Mouse (Mus musculus) stomach, embryonic 15.5 days (tissue): Measurements from ENCODE around the gene Vmn1r91. TPM values are rescaled to one million over a fixed set of nuclear protein-coding genes. Genes with fewer than 3 reads are reported as not detected.
"Not testable (repeated sequence)": the region's sequence is repeated elsewhere in the genome, so short reads cannot be mapped to it uniquely, and the experiment has no call there.

Source experiments
- ATAC-seq: fragments of 200-750 bp; cut with Nextera tagmentation; 2 replicates; pipeline ENCODE4 v1.8.0; 2017; ENCODE audit warnings: low read depth, moderate number of reproducible peaks, moderate TSS enrichment; ENCODE audit not compliant: insufficient read depth, low FRiP score
- H3K27ac ChIP-seq: fragments of 300-500 bp; sonication (generic); 2 replicates; pipeline ENCODE4 v1.5.1; 2015; ENCODE audit warnings: mild to moderate bottlenecking, inconsistent platforms
- H3K27me3 ChIP-seq: fragments of 300-500 bp; sonication (generic); replicated peaks from 2 replicates; pipeline ENCODE4 v1.6.1; 2015; ENCODE audit warnings: inconsistent platforms
- H3K36me3 ChIP-seq: fragments of 300-500 bp; sonication (generic); 2 replicates; pipeline ENCODE4 v1.6.1; 2015; ENCODE audit warnings: inconsistent platforms
- H3K4me1 ChIP-seq: fragments of 300-500 bp; sonication (generic); 2 replicates; pipeline ENCODE4 v1.6.1; 2015; ENCODE audit warnings: inconsistent platforms
- H3K4me2 ChIP-seq: fragments of 300-500 bp; sonication (generic); 2 replicates; pipeline ENCODE4 v1.6.1; 2015; ENCODE audit warnings: mild to moderate bottlenecking, inconsistent platforms
- H3K4me3 ChIP-seq: fragments of 300-500 bp; sonication (generic); replicated peaks from 2 replicates; pipeline ENCODE4 v1.5.1; 2015; ENCODE audit warnings: inconsistent platforms
- H3K9ac ChIP-seq: fragments of 300-500 bp; sonication (generic); 2 replicates; pipeline ENCODE4 v1.6.1; 2015; ENCODE audit warnings: inconsistent platforms
- H3K9me3 ChIP-seq: fragments of 300-500 bp; sonication (generic); 2 replicates; pipeline ENCODE4 v1.6.1; 2016; ENCODE audit warnings: inconsistent platforms
- WGBS: fragments of 180-500 bp; shearing (Covaris S2); methylation state at CpG from one replicate; pipeline ENCODE4 v1.1.7; 2015; 5-methylcytosine and 5-hydroxymethylcytosine counted together
- polyA plus RNA-seq: library from polyadenylated mRNA; unstranded; fragments of >200 nt; fragmentation: Nextera tagmentation; extraction: Ambion mirVana; gene quantifications from 2 replicates; pipeline ENCODE4 v1.2.1, GENCODE M21; 2015

The Vmn1r91 gene
- not detected in 2 replicates for polyA plus RNA-seq

DNA sequence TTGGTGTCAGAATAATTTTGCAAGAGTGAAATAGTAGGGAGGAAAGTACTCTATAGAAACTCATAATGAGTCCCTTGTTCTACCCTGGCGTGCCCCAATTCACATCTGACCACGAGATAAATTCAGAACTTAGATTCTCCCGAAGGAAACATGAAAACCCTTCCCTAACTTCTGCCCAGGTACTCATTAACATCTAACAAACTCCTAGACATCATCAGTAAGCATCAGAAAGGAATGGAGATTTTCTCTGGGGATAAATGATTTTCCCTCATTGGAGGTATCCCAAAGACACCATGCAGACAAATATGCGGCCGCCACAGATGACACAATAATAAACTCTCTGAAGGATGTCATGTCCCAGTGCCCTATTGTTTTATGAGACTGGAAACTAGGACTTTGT lies at the start of gene Vmn1r91:
Gene Vmn1r91 (plus strand): TSS at position 301 of the 400 bp plus-strand sequence.
- not testable (repeated sequence) for H3K27me3 ChIP-seq, H3K36me3 ChIP-seq, H3K9me3 ChIP-seq, H3K4me2 ChIP-seq, H3K4me3 ChIP-seq, ATAC-seq, H3K4me1 ChIP-seq, H3K9ac ChIP-seq, H3K27ac ChIP-seq
- 80% methylated on average over 5 of the region's 5 CpGs for WGBS

DNA sequence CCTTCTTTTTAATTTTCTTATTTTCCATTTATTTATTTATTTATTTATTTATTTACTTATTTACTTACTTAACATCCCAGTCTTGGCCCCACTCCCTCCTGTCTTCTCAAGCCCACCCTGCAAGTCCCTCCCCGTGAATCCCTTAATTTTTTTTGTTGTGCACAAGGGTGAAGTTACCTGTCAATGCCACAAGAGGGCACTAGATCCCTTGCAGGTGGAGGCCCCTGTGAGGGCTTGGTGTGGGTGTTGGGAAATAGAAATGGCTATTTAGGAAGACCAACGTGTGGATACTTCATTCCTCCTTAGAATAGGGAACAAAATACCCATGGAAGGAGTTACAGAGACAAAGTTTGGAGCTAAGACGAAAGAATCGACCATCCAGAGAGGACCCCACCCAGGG lies 35.4 kb upstream of the Vmn1r91 start:
- ATAC-seq, H3K27ac ChIP-seq, H3K4me3 ChIP-seq, H3K4me1 ChIP-seq, H3K9me3 ChIP-seq, H3K36me3 ChIP-seq, H3K27me3 ChIP-seq, H3K4me2 ChIP-seq, H3K9ac ChIP-seq: not testable (repeated sequence)
- WGBS = 68% methylated on average over 4 of the region's 4 CpGs

DNA sequence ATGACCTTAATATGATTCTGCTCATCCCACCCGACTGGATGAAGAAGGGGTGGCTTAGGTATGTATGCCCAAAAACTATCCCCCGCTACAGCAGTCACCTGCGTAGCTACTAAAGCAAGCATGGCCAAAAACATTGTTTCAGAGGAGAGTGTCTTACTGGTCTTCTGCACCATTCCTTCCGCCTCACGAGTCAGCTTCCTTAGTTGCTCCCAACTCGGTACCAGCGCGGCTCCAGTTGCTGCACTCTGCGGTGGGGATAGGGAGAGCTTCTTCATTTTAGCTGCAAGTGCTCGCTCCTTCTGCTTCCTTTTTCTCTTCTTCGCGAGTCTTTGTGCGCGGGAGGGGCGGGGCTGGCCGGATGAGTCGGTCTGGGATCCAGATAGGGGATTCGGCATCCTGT lies 21.4 kb upstream of the Vmn1r91 start:
- WGBS = 69% methylated on average over 18 of the region's 18 CpGs
- H3K36me3 ChIP-seq = not testable (repeated sequence)

DNA sequence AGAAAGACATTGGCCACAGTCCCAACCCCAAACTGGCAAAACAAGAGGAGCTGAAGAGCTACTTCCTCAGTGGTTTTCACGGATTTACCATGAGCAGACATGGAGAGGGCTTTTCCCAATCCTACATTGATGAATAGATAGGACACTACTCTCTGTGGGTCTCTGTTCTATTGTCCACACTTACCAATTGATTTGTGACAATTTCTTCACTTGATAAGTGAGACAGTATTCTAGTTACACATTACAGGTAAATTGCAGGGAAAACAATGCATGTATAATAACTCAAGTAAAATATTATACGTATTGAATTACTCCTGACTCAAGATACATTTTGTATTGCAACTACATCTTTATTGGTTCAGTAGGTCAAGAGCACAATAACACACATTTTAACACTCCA lies 23.0 kb downstream of the Vmn1r91 start, which contains the start of gene Gm16442:
Gene Gm16442 (minus strand): TSS at position 101 of the 400 bp plus-strand sequence.
- WGBS = no CpG with 5 or more reads among the region's 2 CpGs
- H3K9me3 ChIP-seq, ATAC-seq, H3K27me3 ChIP-seq, H3K27ac ChIP-seq, H3K36me3 ChIP-seq, H3K4me3 ChIP-seq, H3K9ac ChIP-seq, H3K4me2 ChIP-seq, H3K4me1 ChIP-seq: not testable (repeated sequence)

More for the DNA sequence above, 21.4 kb upstream of the Vmn1r91 start:
- not testable (repeated sequence) for ATAC-seq, H3K4me3 ChIP-seq, H3K27me3 ChIP-seq, H3K9me3 ChIP-seq, H3K4me2 ChIP-seq, H3K9ac ChIP-seq, H3K4me1 ChIP-seq, H3K27ac ChIP-seq

DNA sequence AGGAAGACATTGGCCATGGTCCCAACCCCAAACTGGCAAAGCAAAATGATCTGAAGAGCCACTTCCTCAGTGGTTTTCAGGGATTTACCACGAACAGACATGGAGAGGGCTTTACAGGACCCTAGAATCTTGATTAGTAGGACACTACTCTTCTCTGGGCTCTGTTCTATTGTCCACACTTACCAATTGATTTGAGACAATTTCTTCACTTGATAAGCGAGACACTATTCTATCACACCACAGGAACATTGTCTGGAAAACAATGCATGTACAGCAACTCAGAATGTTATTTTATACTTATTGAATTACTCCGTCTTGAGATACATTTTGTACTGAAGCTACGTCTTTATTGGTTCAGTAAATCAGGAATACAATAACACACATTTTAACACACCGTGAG lies 39.5 kb downstream of the Vmn1r91 start, which contains the start of gene Vmn1r93:
Gene Vmn1r93 (minus strand): TSS at position 101 of the 400 bp plus-strand sequence.
- H3K36me3 ChIP-seq, H3K9me3 ChIP-seq, H3K4me1 ChIP-seq, H3K4me3 ChIP-seq, H3K27me3 ChIP-seq, H3K4me2 ChIP-seq, H3K27ac ChIP-seq, H3K9ac ChIP-seq, ATAC-seq: not testable (repeated sequence)
- no CpG with 5 or more reads among the region's 5 CpGs for WGBS

Other genes starting within 250 kb of the Vmn1r91 start
- 0.39 TPM in 1 of 2 replicates, not detected in the other for gene Gm19345, start 247.7 kb upstream of the Vmn1r91 start, polyA plus RNA-seq
- 0.09 TPM in 1 of 2 replicates, not detected in the other for gene Ceacam16, start 238.4 kb upstream of the Vmn1r91 start, polyA plus RNA-seq
- gene Ceacam19, start 211.7 kb upstream of the Vmn1r91 start, polyA plus RNA-seq = 0.64 and 1.1 TPM in 2 replicates
- 12.8 and 13.9 TPM in 2 replicates for gene Pvr, start 178.5 kb upstream of the Vmn1r91 start, polyA plus RNA-seq
- 2.7 and 3.1 TPM in 2 replicates for gene Igsf23, start 148.9 kb upstream of the Vmn1r91 start, polyA plus RNA-seq
- 0.14 and 0.15 TPM in 2 replicates for gene Ceacam20, start 134.3 kb upstream of the Vmn1r91 start, polyA plus RNA-seq
- not detected in 2 replicates for gene Nlrp9b, start 108.2 kb upstream of the Vmn1r91 start, polyA plus RNA-seq
- not detected in 2 replicates for gene Gm16442, start 22.9 kb downstream of the Vmn1r91 start, polyA plus RNA-seq
- not detected in 2 replicates for gene Vmn1r93, start 39.4 kb downstream of the Vmn1r91 start, polyA plus RNA-seq
- gene Vmn1r94, start 68.7 kb downstream of the Vmn1r91 start, polyA plus RNA-seq = not detected in 2 replicates
- gene Vmn1r95, start 94.0 kb downstream of the Vmn1r91 start, polyA plus RNA-seq = not detected in 2 replicates
- gene Gm6164, start 105.9 kb downstream of the Vmn1r91 start, polyA plus RNA-seq = not detected in 2 replicates
- not detected in 2 replicates for gene Gm4498, start 134.1 kb downstream of the Vmn1r91 start, polyA plus RNA-seq
- gene Gm5890, start 163.2 kb downstream of the Vmn1r91 start, polyA plus RNA-seq = not detected in 2 replicates
- gene Gm4133, start 234.4 kb downstream of the Vmn1r91 start, polyA plus RNA-seq = not detected in 2 replicates